Mouse (Mus musculus): ENCODE data around the gene Pml. TPM values are rescaled to one million over a fixed set of nuclear protein-coding genes. Genes with fewer than 3 reads are reported as not detected.
A peak's percentile ranks its signal among the peaks of the same experiment; 100 is the strongest.

Gene Pml
- total RNA-seq, 1 experiment from 2014 or later = 35.1 TPM

DNA sequence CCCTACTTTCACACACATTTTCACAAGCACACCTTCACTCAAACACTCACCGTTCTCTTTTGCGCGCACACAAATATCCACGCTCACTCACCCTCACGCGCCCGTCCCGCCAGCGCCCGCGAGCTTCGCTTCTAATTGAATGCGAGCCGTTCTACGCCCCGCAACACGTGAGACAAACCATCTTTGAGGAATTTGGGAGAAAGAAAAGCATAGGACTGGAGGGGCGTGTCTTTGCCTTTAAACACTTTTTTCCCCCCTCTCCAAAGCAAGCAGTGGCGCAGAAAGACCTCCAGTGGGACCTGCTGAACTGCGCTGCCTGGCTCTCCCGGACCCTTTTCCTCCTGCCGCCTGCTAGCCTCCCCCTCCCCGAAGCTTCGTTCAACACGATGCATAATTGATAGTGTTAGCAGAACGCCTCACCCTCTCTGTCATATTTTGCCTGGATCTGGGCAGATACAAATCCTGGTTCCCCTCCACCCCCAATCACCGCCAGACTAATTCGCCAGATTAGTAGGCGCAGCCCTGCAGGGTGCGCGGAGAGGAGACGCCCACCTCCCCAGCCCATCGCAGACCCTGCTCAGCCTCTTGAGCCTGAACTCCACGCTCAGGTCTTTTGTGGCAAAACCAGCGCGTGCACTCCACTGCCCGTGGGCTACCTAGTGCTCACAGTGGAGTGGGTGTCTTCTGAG, 47.6 kb downstream of the Pml start:
- DNase-seq = no peak

DNA sequence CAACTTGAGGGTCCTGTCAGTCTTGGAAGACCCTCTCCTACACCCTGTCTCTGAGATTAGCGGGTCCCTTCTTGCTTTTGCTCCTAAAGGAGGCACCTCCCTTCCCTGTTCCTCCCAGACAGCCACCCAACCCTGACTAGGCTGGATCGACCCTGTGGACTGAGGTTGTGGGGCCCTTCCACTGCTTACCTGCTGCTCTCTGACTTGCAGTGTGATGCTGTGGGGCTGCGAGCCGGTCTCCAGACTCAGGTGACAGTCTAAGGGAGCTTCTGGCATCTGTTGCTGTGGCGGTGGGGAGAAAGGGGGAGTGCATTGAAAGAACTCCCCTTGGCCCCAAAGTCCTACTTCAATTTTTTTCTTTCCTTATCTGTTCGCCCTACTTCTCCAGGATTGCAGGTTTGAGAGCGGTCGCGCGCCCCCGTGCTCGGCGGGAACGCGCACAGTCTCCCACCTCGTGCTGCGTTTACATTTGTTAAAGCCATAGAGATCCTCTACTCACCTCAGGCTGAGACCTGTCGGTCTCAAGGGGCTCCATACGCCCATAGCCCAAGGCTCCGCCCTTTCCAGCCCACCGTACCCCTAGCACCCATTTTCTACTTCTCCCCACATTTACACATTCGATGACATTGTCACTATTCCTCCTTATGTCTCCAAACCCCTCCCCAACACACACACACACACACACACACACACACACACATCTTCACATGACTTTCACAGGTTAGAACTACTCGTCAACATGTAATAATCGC, 48.3 kb downstream of the Pml start:
- DNase-seq = no peak

DNA sequence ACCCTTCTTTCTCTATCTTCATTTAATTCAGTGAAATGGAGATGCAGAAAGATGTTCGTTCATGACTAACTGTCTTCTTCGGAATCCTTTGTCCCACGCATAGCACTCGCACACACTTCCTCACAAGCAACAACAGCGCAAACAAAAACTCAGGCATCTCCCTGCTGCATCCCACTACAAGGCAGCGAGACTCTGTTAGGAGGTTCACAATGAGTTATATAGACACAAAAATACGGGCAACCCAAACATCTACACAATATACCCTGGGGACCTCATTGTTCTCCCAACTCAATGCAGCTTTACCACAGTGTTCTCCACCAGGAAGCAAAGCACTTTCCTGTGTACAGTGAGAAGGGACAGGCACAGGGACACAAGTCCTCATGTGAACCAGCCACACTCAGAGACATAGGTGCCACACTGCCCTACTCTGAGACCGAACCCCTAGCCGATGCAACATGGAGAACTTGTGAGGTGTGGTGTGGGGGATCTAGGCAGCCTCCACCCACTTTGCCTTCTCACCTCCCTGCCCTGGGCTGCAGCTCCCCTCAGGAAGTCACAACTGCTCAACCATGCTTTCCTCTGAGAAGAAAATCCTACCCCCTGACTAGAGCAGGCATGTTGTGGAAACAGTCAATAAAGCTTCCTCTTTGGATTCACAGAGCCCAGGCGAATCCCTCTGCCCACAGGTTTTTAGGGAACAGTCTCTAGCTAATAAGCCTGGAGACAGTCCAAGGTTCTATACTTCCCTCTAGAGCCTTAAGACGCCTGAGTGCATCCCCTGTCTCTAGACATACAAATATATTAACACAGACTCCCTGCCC, 49.1 kb downstream of the Pml start:
- no peak for DNase-seq

DNA sequence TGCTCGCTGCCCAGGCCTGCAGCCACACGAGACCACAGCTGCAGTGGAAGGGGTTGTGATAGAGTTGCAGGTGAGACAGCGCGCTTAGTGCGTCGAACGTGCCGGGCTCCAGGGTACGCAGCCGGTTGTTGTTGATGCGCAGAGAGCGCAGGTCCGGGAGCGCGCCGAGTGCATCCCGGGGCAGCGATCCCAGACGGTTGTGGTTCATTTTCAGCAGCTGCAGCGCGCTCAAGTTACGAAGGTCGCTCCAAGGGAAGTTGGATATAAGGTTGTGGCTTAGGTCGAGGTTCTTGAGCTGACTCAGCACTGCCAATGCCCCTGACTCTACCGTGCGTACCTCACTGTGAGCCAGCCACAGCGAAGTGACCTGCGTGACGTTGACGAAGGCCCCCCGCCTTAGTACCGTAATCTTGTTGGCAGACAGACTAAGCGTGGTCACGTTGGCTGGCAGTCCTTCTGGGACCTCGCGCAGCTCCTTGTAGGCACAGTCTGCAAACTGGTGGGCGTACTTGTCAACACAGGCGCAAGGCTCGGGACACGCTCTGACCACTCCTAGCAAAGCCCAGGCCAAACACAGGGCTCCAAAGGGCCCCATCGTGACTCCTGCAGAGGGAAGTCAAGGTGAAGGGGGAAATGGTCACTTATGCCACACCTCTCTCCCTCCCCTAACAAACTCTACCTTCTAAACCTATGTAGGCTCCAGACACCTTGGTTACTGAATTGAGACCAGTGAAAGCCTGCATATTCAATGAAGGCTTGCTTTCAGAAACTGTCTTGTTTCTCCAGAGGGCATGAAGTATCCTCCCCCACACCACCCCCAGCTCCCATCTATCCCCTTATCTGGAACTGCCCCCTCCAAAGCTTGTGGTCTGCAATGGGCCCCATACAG, 50.0 kb downstream of the Pml start:
- no peak for DNase-seq

DNA sequence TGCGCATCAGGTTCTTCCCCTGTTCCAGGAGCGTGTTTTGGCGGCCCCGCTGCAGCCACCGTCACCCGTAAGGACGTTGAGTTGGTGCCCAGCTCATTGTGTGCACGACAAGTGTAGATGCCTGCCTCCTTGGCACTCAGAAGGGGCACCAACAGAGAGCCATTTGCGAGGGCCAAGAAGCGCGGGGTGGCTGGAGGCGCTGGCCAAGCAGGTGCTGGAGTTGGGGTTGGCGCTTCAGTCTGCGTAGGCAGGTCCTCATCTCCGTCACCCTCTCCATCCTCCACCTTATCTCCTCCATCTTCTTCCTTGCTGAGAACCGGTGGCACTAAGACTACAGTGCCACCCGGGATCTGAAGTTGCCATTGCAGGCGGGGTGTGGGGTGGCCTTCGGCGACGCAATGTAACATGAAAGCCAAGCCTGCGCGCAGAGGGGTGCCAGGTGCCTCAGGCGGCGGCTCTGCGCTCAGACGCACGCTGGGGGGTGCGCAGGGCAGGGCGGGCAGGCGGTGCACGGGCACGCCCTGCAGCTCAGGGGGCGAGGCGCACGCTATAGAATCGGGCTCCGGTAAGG, 50.7 kb downstream of the Pml start:
- DNase-seq = no peak

DNA sequence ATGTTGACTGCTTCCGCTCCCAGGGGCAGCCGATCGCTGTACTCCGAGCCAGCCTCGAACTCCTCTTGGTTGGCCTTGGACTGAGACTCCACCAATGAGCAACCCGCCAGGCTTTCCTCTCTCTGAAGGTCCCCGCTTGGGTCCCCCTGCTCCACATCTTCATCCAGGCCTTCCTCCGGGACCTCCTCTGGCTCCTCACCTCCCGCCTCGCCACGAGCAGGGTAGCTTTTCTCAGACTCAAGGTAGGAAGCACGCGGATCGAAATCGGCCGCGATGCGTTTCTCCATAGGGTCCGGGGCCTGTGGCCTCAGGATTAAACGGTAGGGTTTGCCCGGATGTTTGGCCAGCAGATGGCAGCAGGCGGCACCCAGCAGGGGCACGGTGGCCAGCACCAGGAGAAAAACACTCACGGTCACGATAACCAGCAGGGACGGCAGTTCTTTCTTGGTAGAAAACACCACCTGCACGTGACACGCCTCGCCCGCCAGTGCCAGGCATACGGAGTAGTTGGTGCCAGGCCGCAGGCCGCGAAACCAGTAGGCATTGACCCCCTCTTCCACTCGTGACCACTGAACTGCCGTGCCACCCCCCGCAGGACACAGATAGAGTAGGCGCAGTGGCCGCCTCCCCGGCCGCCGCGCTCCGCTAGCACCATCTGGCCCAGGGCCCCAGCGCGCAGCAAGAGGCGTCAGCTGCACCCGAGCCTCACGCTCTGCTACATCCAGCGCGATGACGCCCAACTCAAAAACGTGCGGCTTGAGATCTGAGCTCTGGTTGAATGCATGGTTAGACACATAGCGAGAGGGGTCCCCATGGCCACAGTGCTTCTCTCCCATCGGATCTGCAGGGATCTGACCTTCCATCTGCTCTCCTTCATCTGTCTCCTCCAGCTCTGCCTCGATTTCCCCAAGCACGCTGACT, 51.5 kb downstream of the Pml start:
- DNase-seq = peak; percentile 70

DNA sequence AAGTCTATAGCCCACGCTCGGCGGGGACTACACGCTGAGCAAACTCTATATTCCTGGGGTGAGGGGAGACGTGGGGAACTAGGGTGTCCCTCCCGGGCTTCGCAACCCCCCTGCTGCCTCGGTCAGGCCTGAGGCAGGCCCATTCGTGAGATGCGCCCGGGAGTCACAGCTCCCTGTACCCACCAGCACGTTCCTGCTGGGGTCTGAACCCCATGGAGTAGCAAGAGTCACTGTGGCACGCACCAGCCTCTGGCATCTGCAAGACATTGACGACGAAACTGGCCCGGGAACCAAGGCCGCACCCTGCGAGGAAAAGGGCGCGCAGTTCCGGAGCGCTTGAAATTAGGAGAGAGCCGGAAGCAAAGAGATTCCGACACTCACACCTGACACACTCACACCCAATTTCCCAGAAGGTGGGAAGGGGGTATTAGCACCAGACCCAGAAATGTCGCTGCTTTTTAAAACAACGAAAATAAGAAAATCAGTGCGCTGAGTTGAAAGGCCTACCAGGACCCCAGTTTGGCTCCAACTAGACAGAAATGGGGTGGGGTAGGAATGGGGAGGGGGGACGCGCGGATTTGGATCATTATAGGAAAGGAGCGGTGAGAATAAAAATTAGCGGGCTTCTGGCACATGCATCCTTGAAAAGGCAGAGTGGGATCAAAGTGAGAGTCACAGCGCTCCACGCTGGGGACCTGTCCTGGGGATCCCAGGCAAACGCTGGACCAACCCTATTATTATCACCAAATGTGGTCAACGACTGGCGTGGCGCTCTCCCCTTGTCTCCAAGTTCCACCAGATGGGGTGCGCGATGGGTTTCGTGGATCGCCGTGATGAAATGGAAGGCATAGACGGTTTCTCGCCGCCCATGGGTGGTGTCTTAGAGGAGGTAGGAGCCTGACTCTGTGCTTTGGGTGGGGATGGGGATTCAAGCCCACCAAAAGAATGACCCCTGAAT, 52.7 kb downstream of the Pml start:
- DNase-seq = peak; percentile 26

DNA sequence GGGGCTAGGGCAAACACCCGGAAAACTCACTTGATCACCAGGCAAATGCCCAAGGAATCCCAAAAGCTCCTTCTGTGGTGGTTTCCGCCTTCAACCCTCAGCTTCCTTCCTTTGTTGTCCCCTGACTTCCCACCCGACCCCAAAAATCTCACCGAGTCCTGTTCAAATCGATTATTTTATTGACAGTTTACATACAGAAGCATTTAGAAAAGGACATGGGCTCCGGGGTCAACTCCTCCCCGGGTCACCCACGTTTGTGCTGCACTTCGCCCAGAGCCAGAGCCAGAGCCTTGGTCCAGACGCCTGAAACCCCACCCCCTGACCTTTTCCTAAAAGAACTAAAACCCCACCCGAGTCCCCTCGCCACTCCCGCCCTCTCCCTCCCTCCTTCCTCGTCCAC, 53.4 kb downstream of the Pml start:
- no peak for DNase-seq

DNA sequence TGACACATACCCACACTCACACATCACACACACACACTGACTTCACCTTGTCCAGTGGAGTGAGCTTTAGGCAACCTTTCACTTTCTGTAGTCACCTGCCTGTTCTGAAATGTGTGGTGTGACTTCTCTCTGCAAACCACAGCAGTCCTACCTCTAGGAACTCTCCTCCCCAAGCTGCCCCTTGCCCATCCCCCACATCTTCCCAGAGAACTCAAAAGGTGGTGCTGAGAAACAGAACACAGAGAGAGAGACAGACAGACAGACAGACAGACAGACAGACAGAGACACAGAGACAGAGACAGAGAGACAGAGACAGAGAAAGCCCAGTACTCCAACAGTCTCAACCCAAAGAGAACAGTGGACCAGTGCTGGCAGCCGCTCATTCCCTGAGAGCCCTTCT, 53.9 kb downstream of the Pml start:
- DNase-seq = no peak

DNA sequence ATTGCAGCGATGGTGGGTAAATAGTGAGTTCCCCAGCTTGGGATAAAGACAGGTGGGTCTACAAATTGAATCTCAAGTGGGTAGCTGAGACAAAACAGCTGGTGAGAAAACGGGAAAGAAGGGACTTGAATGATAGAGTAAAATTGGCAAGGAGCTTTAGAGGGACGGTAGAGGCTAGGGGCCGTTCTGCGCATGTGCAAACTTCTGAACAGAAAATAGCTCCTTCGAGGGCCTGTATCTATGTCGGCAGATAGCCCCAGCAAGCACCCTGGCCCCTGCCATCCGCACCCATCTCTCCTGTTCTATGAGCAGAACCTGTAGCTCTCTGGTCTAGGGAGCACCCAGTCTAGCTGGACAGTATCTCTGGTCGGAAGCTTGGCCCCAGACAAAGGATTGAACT, 55.4 kb downstream of the Pml start:
- no peak for DNase-seq

DNA sequence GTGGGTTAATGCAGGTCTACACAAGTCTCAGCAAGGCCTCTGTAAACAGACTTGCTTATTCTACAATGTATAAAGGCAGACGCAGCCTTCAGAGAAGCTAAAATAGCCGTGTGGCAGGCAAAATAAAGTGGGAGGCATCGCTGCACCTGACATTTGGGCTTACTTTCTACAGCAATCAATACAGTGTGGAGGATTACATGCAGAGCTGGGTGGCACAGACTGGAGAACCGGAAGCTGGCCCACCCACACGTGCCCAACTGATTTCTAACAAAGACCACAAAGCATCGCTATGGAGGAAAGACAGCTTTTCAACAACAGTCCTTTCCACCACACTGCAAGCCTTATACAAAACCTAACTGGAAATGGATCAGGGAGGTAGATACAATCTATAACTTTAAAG, 65.1 kb downstream of the Pml start:
- DNase-seq = no peak

DNA sequence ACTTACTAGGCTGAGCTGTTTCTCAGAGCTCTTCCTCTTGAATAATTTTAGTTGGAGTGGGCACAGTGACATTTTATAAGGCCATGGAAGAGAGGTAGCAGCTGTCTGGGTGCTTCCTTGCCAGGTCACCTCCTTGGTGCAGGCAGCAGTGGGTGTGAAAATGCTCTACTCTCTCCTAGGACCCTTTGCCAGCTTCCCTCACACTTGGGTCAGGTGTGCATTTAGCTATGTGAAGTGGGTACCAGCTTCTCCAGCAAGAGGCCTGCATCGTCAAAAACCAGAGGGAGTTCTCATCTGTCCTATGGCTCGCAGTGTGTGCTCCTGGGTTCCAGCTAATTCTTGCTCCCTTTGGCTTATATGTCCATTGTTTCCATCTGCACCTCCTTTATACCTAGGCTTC, 70.2 kb downstream of the Pml start:
- no peak for DNase-seq

DNA sequence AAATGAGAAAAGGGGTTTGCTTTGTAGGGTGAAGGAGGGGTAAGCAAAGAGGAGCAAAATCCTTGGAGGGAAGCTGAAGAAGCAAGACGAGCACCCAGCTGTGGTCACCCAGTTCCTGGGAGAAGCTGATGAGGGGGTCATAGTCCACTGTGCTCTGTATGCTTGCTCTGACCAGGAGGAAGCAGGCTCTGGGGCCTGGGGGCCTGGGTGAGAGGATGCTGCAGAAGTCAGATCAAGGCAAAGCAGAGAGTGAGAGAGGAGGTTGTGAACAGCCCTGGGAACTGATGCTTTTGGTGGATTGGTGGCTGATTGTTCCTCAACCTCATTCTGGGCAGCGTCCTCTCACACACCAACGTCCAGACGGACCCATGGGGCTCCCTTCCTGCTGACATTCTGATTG, 72.4 kb downstream of the Pml start:
- DNase-seq = no peak

DNA sequence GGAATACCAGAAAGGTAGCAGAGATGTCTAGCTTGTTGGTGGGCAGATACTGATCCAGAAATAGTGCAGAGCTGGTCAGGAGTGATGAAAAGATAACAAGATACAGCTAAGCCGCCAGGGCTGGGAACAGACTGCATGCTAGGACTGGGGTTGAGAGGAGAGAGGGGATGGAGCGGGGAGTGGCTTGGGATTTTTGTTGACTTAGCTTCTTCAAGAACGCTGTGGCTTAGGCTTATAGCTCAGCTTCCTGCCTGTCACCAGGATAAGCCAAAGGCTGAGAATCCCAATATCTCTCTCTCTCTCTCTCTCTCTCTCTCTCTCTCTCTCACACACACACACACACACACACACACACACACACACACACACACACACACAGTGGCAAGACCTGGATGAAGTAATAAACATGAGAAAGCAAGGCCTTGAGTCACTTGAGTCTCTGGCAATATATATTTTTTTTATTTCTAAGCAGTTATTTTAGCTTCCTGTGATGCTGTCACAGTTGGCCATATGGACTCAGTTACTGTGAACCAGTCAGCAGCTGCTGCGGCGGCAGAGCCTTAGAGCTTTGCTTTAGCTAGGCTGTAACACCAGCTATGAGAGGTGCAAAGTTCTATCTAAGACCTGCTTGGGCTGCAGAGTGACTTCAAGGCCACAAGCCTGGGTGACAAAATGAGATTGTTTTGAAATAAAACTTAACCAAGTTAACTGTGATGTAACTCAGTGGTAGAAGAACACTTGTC, 73.7 kb downstream of the Pml start:
- no peak for DNase-seq

DNA sequence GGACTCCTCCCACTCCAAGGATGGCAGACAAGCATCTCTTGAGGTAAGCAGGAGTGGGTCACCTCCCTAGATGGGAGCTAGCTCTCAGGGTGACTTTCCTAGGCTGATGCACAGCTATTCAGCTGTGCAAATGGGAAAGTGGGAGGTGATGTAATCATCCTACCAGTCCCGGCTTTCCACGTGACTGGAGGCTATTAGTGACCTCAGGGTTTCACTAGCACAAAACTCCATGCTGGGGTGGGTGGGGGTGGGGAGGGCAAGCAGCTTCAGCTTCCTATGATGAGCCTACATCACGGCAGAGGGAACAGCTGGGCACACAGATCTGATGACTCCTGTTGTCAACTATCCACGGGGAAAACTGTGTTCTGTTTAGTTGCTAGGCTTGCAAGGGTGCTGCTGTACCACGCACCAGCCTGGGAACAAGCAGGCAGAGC, 74.8 kb downstream of the Pml start:
- DNase-seq = no peak

DNA sequence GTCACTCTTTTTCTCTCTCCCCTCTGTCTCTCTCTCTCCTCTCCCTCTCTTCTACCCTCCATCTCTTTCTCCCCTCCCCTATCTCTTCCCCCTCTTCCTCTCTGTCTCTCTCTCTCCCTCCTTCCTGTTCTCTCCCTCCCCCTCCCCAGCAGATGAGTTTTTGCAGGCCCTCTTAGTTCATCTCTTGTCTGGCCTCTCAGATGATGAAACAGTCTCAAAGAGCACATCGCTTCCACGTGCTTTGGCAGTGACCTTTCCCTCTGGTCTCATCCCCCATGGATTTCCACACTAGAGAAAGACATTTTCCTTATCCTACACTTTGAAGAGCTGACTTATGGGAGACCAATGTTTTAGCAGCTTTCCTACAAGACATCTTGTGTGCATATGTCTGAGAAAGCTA, 76.7 kb downstream of the Pml start:
- DNase-seq = no peak

DNA sequence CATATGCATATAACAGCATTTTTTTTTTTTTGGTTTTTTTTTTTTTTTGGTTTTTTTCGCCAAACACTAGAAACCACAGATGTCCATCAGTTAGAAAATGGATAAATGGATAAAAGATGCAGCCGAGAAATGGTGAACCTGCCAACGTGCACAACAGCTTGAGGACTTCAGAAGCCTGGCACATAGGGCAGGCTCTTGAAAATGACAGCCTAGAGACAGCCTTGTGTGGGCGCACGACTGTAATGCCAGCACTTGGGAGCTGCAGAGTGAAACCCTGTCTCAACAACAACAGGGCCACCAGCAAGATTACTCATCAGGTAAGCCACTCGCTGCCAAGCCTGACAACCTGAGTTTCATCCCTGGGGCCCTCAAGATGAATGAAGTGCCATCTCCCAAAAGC, 80.2 kb downstream of the Pml start:
- no peak for DNase-seq

DNA sequence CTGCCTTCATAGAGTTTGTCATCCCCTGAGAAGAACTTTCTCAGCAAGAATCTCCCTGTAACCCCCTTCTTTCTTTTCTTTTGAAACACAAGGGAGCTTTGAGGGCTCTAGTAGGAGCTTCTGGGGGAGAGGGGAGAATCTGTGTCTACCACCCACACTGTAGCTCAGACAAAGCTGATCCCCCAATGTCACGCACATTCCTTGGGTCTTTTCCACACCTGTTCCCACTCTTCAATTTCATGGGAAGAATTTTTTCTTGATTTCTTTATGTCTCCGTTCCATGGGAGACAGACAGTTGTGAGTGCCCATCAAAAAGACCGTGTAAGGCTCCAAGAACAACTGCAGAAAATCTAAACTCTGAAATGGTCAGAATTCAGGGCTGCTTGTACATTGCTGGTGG, 80.7 kb downstream of the Pml start:
- no peak for DNase-seq

Data from adrenal gland, postnatal 25 days (tissue).